Mouse (Mus musculus) CH12.LX (cell line): ENCODE data around the gene Blnk. TPM values are rescaled to one million over a fixed set of nuclear protein-coding genes. Genes with fewer than 3 reads are reported as not detected.

Experiments used
- DNase-seq: peaks from one replicate; pipeline ENCODE4 v3.0.0-alpha.2; 2013; ENCODE audit errors: extremely low read depth
- H3K27ac ChIP-seq: 2 replicates; pipeline ENCODE4 v1.5.1; 2012; ENCODE audit warnings: low read depth, mild to moderate bottlenecking, control low read depth, moderate library complexity; ENCODE audit not compliant: insufficient read depth
- H3K27me3 ChIP-seq: replicated peaks from 2 replicates; pipeline ENCODE3; 2012; ENCODE audit warnings: inconsistent platforms
- H3K36me3 ChIP-seq, 2 experiments: replicated peaks in 1 of 2; 2 replicates each; pipeline versions ENCODE3 to v1.6.1; 2012; ENCODE audit warnings: inconsistent platforms in 1 of 2, low read length in 1 of 2, mild to moderate bottlenecking in 1 of 2, mixed read lengths in 1 of 2, moderate library complexity in 1 of 2; ENCODE audit not compliant: control insufficient read depth in 1 of 2, insufficient read depth in 1 of 2
- H3K4me1 ChIP-seq, 2 experiments: 2 replicates each; pipeline ENCODE4 v1.6.1; 2012; ENCODE audit warnings: inconsistent platforms in 1 of 2, moderate library complexity in 1 of 2; ENCODE audit not compliant: insufficient read depth in 2 of 2, control insufficient read depth in 1 of 2
- H3K4me2 ChIP-seq: 2 replicates; pipeline ENCODE4 v1.6.1; 2012; ENCODE audit warnings: low read depth, mild to moderate bottlenecking, control low read depth; ENCODE audit not compliant: poor library complexity, insufficient read depth, severe bottlenecking
- H3K4me3 ChIP-seq, 3 experiments: fragments of 150-350 bp in 1 of 3; sonication (generic) in 1 of 3; replicated peaks in 1 of 3; 2 replicates each; pipeline versions ENCODE3 to v1.5.1; 2011 to 2012; ENCODE audit warnings: low read depth in 2 of 3, low read length in 2 of 3, mild to moderate bottlenecking in 2 of 3, moderate library complexity in 2 of 3, control low read depth in 1 of 3, improper control_type of control experiment in 1 of 3, inconsistent platforms in 1 of 3, mixed read lengths in 1 of 3; ENCODE audit not compliant: poor library complexity in 1 of 3
- H3K79me2 ChIP-seq: replicated peaks from 2 replicates; pipeline ENCODE4 v1.6.1; 2012; ENCODE audit warnings: mild to moderate bottlenecking, moderate library complexity; ENCODE audit not compliant: control insufficient read depth, poor library complexity, insufficient read depth, severe bottlenecking; ENCODE audit errors: extremely low read depth
- H3K9ac ChIP-seq: 2 replicates; pipeline ENCODE4 v1.6.1; 2012; ENCODE audit warnings: low read depth, mild to moderate bottlenecking, control low read depth, moderate library complexity; ENCODE audit not compliant: insufficient read depth
- H3K9me3 ChIP-seq: replicated peaks from 2 replicates; pipeline ENCODE3; 2012; ENCODE audit warnings: low read length, inconsistent platforms, mixed read lengths
- BHLHE40 ChIP-seq: IDR thresholded peaks from 2 replicates; pipeline ENCODE4 v1.6.1; 2011; ENCODE audit warnings: mild to moderate bottlenecking, low read depth, low read length, improper control_type of control experiment
- CHD2 ChIP-seq: IDR thresholded peaks from 2 replicates; pipeline ENCODE4 v1.6.1; 2011; ENCODE audit warnings: low read length, improper control_type of control experiment
- EP300 ChIP-seq: IDR thresholded peaks from 2 replicates; pipeline ENCODE4 v1.6.1; 2011; ENCODE audit warnings: low read length, improper control_type of control experiment
- ETS1 ChIP-seq: conservative IDR thresholded peaks from 2 replicates; pipeline ENCODE4 v1.6.1; 2012; ENCODE audit warnings: low read depth, mild to moderate bottlenecking, inconsistent platforms, low read length, improper control_type of control experiment, moderate library complexity
- GABPA ChIP-seq: IDR thresholded peaks from 2 replicates; pipeline ENCODE4 v1.6.1; 2012; ENCODE audit warnings: low read depth, low read length, improper control_type of control experiment, inconsistent platforms; ENCODE audit not compliant: insufficient replicate concordance
- IRF4 ChIP-seq: IDR thresholded peaks from 2 replicates; pipeline ENCODE4 v1.6.1; 2014; ENCODE audit warnings: low read depth, mild to moderate bottlenecking, inconsistent platforms, low read length, improper control_type of control experiment
- JUN ChIP-seq: IDR thresholded peaks from 2 replicates; pipeline ENCODE4 v1.6.1; 2011; ENCODE audit warnings: low read depth, mild to moderate bottlenecking, low read length, improper control_type of control experiment, moderate library complexity; ENCODE audit not compliant: insufficient read depth
- JUND ChIP-seq: conservative IDR thresholded peaks from 2 replicates; pipeline ENCODE4 v1.6.1; 2011; ENCODE audit warnings: low read depth, low read length, improper control_type of control experiment
- KAT2A ChIP-seq: IDR thresholded peaks from 2 replicates; pipeline ENCODE4 v1.6.1; 2012; ENCODE audit warnings: low read length, improper control_type of control experiment, inconsistent platforms; ENCODE audit not compliant: insufficient replicate concordance
- MAFK ChIP-seq: IDR thresholded peaks from 2 replicates; pipeline ENCODE4 v1.6.1; 2011; ENCODE audit warnings: low read length, improper control_type of control experiment; ENCODE audit not compliant: insufficient replicate concordance
- MAX ChIP-seq: IDR thresholded peaks from 2 replicates; pipeline ENCODE4 v1.6.1; 2011; ENCODE audit warnings: low read length, improper control_type of control experiment
- MXI1 ChIP-seq: IDR thresholded peaks from 2 replicates; pipeline ENCODE4 v1.6.1; 2011; ENCODE audit warnings: mild to moderate bottlenecking, low read depth, low read length, improper control_type of control experiment
- MYC ChIP-seq: IDR thresholded peaks from 2 replicates; pipeline ENCODE4 v1.6.1; 2011; ENCODE audit warnings: low read depth, mild to moderate bottlenecking, improper control_type of control experiment, low read length
- NRF1 ChIP-seq: IDR thresholded peaks from 2 replicates; pipeline ENCODE4 v1.6.1; 2014; ENCODE audit warnings: low read depth, mild to moderate bottlenecking, inconsistent platforms, low read length, improper control_type of control experiment, moderate library complexity
- PAX5 ChIP-seq: IDR thresholded peaks from 2 replicates; pipeline ENCODE4 v1.6.1; 2012; ENCODE audit warnings: low read length, inconsistent platforms, mixed read lengths
- POLR2A ChIP-seq: IDR thresholded peaks from 2 replicates; pipeline ENCODE4 v1.6.1; 2011; ENCODE audit warnings: low read depth, mild to moderate bottlenecking, improper control_type of control experiment, low read length
- RCOR1 ChIP-seq: conservative IDR thresholded peaks from 2 replicates; pipeline ENCODE4 v1.6.1; 2012; ENCODE audit warnings: low read depth, mild to moderate bottlenecking, inconsistent platforms, low read length, improper control_type of control experiment
- SMC3 ChIP-seq: IDR thresholded peaks from 2 replicates; pipeline ENCODE4 v1.6.1; 2011; ENCODE audit warnings: low read depth, low read length, improper control_type of control experiment
- TBP ChIP-seq: conservative IDR thresholded peaks from 2 replicates; pipeline ENCODE4 v1.6.1; 2011; ENCODE audit warnings: low read depth, low read length, improper control_type of control experiment
- TCF12 ChIP-seq: IDR thresholded peaks from 2 replicates; pipeline ENCODE4 v1.6.1; 2014; ENCODE audit warnings: low read depth, mild to moderate bottlenecking, inconsistent platforms, low read length, improper control_type of control experiment
- UBTF ChIP-seq: IDR thresholded peaks from 2 replicates; pipeline ENCODE4 v1.6.1; 2012; ENCODE audit warnings: low read depth, mild to moderate bottlenecking, inconsistent platforms, low read length, improper control_type of control experiment, moderate library complexity
- USF1 ChIP-seq: IDR thresholded peaks from 2 replicates; pipeline ENCODE4 v1.6.1; 2014; ENCODE audit warnings: low read depth, mild to moderate bottlenecking, inconsistent platforms, low read length, improper control_type of control experiment
- ZC3H11A ChIP-seq: IDR thresholded peaks from 2 replicates; pipeline ENCODE4 v1.6.1; 2012; ENCODE audit warnings: low read depth, mild to moderate bottlenecking, inconsistent platforms, low read length, improper control_type of control experiment
- ZMIZ1 ChIP-seq: IDR thresholded peaks from 2 replicates; pipeline ENCODE4 v1.6.1; 2012; ENCODE audit warnings: low read depth, mild to moderate bottlenecking, inconsistent platforms, low read length, improper control_type of control experiment
- dilution Hi-C: fragments of 300-500 bp; cut with MboI; formaldehyde crosslinking; loops from 2 replicates; pipeline ENCODE4 v1.14.3; 2020; ENCODE audit warnings: low sequenced_read_pairs; ENCODE audit not compliant: extremely low pct_unique_long_range_greater_than_20kb, extremely low pct_ligation_motif_present
- in situ Hi-C: fragments of 300-500 bp; cut with MboI; formaldehyde crosslinking; loops from 3 replicates; pipeline ENCODE4 v1.14.3; 2019; ENCODE audit warnings: low sequenced_read_pairs, low pct_ligation_motif_present, low pct_unique_long_range_greater_than_20kb, mixed read lengths
- polyA plus RNA-seq: library from polyadenylated mRNA; unstranded; fragments of >175 nt; gene quantifications from 2 replicates; pipeline ENCODE4 v1.2.1, GENCODE M21; 2012; ENCODE audit warnings: low read depth; ENCODE audit not compliant: insufficient read length
- total RNA-seq, 2 experiments: library from RNA; depleted of rRNA; stranded (reverse); fragments of 300-350 nt in 1 of 2; fragments of >200 nt in 1 of 2; gene quantifications; 2 replicates each; pipeline ENCODE4 v1.2.3; 2012 to 2014

The Blnk gene
- total and polyA plus RNA-seq, 3 experiments: 86.8 to 284 (median 101) TPM

DNA sequence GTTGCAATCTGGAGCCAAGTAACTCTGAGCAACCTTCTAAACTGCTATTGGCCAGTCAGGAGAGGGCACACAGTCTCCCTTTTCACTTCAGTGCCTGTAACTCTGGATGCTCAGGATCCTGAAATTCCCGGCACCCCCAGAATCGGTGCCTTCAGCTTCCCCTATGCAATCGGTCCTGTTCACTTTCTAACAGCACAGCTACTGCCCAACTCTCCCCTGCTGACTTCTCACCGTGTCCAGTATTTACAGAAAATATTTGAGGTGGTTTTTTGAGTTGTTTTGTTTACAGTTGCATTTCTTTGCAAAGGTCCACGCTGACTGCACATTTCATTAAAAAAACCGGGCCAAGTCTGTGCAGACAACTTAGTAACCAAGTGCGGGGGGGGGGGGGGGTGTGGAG is 2.7 kb downstream of the Blnk start:
- Histone ChIP-seq H3K4me1 (peaks cover 18 to 60% of the 10 kb centered on the region in 2 experiments), H3K36me3 (peaks cover 10 to 36% of the 10 kb centered on the region in 2 experiments), H3K4me3 (peak overlapping the region; percentile 66 to 93 (median 77)), H3K9me3 (no peaks in the 10 kb centered on the region), H3K9ac (peak overlapping the region; percentile 97), H3K27ac (peak overlapping the region; percentile 72; the same call in 1 of the 2 replicates), H3K4me2 (peak overlapping the region; percentile 98)
- DNase-seq: no peak
- dilution Hi-C loops: no loop called here
- TF ChIP-seq NRF1 (no peak), ETS1 (no peak), JUN (no peak), UBTF (no peak), MAX (no peak), ZC3H11A (no peak), CHD2 (no peak)
- TF ChIP-seq, all 38 proteins: peak for 0
- in situ Hi-C loops: no loop called here
- Histone ChIP-seq H3K79me2 (peaks cover 73% of the 10 kb centered on the region), H3K27me3 (no peaks in the 10 kb centered on the region)

DNA sequence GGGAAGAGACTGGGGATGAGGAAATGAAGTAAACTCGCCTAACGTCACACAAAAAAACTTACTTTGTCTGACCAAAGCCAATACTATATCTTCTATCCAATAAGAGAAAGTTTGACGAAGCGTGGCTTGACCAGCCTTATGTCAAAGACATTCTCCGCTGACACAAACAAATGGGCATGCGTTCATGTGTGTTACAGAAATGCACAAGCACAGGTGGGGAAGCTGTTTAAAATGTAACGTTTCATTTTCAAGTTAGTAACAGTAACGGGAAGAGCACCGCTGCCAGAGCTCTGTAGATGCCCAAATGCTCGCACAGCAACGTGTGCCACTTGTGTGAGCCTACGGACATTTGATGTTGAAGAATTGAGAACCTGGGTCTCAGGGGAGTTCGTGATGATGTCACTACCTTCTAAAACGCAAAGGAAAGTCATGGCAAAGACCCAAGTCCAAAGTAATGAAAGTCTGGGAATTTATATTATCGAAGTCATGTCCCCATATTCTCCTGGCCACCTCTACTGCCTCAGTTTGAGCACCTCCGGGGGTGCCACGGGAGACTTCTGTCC is 3.5 kb downstream of the Blnk start:
- Histone ChIP-seq H3K4me2 (peak overlapping the region; percentile 98), H3K4me3 (peak overlapping the region; percentile 66 to 93 (median 77)), H3K9me3 (no peaks in the 10 kb centered on the region), H3K36me3 (peaks cover 16 to 44% of the 10 kb centered on the region in 2 experiments), H3K9ac (peak overlapping the region; percentile 97), H3K4me1 (peaks cover 22 to 60% of the 10 kb centered on the region in 2 experiments), H3K27ac (peak overlapping the region; percentile 72), H3K27me3 (no peaks in the 10 kb centered on the region)
- in situ Hi-C loops: no loop called here
- no peak for DNase-seq
- TF ChIP-seq TCF12: 0 out of 2 replicates have a peak, but pooled peaks have one; percentile 14
- TF ChIP-seq ZC3H11A: no peak
- TF ChIP-seq RCOR1: no peak
- TF ChIP-seq ZMIZ1: 0 out of 2 replicates have a peak, but pooled peaks have one; percentile 38
- TF ChIP-seq KAT2A: no peak
- peak; percentile 35; the same call in 1 of the 2 replicates for TF ChIP-seq POLR2A
- TF ChIP-seq EP300: peak; percentile 21; the same call in 1 of the 2 replicates
- no peak; the same call in none of the 2 replicates for TF ChIP-seq MAX
- peak; percentile 18; the same call in 1 of the 2 replicates for TF ChIP-seq JUN
- peak; percentile 50; the same call in 1 of the 2 replicates for TF ChIP-seq BHLHE40
- no peak for TF ChIP-seq USF1
- no peak for TF ChIP-seq MAFK
- no peak for TF ChIP-seq UBTF
- TF ChIP-seq PAX5: no peak
- no peak for TF ChIP-seq SMC3
- TF ChIP-seq TBP: no peak
- TF ChIP-seq ETS1: peak; percentile 20; the same call in 1 of the 2 replicates
- TF ChIP-seq IRF4: no peak
- peak; percentile 62 for TF ChIP-seq MYC
- TF ChIP-seq MXI1: 0 out of 2 replicates have a peak, but pooled peaks have one; percentile 26
- TF ChIP-seq JUND: peak; percentile 44; the same call in 1 of the 2 replicates
- TF ChIP-seq GABPA: no peak
- TF ChIP-seq, all 38 proteins: peak for 10
- H3K79me2 ChIP-seq: peaks cover 80% of the 10 kb centered on the region
- dilution Hi-C loops: no loop called here
